Mouse (Mus musculus) cerebellum, adult 8-10 months (tissue): ENCODE measurements at regions not wholly inside any gene's neighbourhood (a gene's known extent, or its start where the extent isn't known, plus 50 kb on each side); places are given as distances from the start of the nearest gene placed in this dataset.
"Not testable (repeated sequence)": the region's sequence is repeated elsewhere in the genome, so short reads cannot be mapped to it uniquely, and the experiment has no call there.

Experiments used
- DNase-seq: peaks from one replicate; pipeline ENCODE4 v3.0.0; 2022

DNA sequence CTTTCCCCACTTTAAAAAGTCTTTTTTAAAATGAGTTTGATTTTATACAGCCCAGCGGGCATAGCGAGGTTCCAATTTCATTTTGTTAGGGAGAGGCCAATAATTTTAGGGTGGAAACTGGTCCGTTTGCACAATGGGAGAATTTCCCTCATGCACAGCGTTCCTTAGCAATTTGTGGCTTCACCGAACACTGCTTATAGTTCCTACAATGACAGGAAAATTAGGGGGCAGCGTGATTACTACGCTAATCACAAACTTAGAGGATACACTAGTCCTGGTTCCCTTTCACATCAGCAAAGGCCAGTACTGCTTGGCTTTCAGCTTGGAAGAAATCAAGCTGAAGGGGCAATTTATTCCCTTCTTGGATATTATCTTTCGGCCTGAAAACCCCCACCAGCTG lies 745.1 kb upstream of the Gm19410 start:
- DNase-seq, result no peak

DNA sequence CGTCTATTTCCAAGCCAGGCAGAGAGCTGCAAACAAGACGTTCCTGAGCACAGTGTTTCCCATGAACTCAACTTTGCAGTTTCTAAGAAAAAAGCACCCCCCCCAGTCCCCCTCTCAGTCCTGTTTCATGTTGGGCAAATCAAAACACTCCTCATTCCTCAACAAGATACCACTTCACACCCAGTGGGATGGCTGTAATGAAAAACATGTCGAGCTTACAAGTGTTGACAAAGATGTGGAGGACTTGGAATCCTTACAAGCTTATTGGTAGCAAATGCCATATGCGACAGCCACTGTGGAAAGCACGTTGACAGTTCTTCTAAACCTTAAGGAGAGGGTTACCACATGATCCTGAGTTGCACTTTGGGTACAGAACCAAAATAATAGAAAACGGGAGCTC lies 742.9 kb upstream of the Gm19410 start:
- DNase-seq, result no peak

DNA sequence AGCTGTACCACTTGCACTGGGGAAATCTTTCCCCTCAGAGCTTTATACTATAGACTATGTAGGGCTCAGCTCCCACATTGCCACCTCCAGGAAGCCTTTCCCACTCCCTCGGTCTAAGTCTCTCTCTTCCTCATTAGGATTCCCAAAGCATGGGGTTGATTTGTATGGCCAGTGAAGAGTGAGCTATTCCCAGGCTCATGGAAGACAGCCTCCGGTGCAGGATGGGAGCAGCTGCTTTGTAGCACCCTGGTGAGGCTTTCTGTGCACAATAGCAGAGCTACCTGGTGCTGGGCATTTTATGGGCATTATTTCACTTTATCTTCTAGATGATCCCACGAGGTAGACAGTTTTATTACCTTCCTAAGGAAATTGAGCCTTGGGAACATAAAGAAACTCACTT lies 717.8 kb upstream of the Gm19410 start:
- no peak for DNase-seq

DNA sequence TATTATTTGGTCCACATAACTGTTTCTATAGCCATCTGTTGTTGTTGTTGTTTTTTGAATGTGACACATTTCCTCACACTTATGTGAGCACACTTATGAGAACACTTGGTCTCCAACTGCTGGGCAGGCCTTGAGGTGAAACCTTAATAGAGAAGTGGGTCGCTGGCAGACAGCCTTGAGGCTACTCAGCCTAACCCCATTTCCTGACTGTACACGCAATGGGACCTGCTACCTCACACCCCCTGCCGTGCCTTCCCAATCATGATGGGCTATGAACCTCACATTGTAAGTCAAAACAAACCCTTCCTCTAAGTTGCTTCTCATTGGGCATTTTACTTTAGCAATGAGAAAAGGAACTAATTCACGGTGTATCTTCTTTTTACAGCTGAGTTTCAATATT lies 712.1 kb upstream of the Gm19410 start:
- no peak for DNase-seq

DNA sequence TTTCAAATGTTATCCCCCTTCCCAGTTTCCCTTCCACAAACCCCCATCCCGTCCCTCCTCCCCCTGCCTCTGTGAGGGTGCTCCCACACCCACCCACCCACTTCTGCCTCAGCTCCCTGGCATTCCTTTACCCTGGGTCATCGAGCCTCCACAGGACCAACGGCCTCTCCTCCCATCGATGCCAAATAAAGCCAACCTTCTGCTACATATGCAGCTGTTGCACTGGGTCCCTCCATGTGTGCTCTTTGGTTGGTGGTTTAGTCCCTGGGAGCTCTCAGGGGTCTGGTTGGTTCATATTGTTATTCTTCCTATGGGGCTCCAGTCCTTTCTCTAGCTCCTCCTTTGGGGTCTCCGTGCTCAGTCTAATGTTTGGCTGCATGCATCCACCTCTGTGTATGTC lies 704.5 kb upstream of the Gm19410 start:
- DNase-seq, result no peak

DNA sequence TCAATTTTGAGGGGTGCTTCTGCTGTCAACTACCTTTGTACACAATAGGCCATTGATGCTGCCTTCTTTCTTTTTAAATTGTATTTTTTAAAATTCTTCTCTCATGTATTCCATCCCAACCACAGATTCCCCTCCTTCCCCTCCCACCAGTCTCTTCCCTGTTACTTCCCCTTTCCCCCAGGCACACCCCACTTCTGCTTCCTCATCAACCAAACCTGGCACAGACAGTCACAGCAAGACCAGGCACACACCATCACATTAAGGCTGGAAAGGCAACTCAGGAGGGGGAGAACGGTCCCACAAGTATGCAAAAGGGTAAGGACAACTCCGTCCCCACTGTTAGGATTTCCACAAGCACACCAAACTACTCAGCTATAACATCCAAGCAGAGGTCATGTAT lies 697.4 kb upstream of the Gm19410 start:
- no peak for DNase-seq

DNA sequence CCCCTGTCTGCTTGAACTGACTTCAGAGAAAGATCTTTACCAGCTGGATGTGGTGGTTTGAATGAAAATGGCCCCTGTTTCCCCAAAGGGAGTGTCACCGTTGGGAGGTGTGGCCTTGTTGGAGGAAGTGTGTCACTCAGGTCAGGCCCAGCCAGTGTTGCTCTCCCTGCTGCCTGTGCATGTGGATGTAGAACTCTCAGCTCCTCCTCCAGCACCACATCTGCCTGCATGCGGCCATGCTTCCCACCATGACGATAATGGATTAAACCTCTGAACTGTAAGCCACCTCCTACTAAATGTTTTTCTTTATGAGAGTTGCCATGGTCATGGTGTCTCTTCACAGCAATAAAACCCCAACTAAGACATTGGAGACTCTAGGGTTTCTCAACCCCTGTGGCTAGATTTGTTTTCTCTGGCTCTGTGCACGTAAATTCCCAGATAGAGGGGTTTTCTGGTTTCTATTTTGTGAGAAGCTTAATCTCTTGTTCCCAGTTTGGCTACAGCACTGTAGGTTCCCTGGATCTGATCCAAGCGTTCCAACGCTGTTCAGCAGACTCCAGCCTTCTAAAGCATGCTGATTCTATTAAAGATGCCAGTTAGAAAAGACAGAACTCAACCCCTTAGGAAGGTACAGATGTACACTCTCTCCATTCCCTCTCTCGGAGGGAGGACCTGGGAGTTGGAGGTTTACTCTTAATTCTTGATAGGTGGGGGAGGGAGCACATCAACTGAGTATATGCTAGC lies 695.2 kb upstream of the Gm19410 start:
- DNase-seq, result no peak

DNA sequence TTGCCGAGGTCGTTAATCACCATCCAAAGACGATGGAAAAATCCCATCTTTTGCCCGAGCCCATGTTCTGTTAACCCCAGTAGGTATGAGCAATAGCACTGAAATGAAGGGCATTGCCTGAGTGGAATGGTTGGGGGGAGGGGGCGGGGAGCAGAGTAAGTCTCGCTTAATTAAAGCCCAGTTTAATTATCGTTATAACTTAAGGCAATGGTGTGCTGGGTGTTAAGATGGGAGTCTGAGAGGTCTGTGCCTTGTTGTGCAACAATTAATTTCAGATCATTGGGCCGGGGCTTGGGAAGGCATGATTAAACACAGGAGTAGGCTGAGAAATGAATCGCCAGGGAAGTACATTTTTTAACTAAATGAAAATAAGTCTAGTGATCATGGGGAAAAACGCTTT lies 689.6 kb upstream of the Gm19410 start:
- no peak for DNase-seq

DNA sequence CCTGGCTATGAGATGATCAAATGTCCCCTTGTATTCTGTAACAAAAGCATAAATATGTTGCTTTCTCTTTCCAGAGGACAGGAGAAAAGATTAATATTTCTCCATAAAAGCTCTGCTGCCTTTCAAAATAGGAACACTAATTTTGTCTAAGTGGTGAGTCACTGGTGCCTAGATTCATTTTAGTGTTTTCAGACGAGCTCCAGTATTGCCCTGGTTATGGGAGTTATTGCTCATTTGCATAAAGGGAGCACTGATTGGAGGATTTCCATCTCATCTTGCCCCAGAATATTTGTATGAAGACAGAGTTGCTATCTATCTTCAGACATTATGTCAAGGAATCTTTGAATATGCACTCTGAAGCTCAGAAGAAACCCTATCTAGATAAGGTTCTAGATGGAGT lies 682.4 kb upstream of the Gm19410 start:
- DNase-seq, result no peak

DNA sequence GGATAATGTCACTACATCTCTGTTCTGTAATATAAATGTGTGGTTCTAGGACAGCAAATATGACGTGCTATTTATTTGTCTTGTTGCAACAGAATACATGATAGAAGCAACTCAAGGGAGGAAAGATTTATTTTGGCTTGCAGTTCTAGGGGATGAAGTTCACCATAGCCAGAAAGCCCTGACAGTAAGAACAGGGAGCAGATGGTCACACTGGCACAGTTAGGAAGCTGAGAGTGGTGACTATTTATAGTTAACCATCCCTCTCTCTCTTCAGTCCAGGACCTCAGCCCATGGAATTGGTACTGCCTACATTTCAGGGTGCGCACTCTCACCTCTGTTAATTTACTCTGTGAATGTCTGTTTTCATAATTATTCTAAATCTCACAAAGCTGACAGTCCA lies 678.5 kb upstream of the Gm19410 start:
- no peak for DNase-seq

DNA sequence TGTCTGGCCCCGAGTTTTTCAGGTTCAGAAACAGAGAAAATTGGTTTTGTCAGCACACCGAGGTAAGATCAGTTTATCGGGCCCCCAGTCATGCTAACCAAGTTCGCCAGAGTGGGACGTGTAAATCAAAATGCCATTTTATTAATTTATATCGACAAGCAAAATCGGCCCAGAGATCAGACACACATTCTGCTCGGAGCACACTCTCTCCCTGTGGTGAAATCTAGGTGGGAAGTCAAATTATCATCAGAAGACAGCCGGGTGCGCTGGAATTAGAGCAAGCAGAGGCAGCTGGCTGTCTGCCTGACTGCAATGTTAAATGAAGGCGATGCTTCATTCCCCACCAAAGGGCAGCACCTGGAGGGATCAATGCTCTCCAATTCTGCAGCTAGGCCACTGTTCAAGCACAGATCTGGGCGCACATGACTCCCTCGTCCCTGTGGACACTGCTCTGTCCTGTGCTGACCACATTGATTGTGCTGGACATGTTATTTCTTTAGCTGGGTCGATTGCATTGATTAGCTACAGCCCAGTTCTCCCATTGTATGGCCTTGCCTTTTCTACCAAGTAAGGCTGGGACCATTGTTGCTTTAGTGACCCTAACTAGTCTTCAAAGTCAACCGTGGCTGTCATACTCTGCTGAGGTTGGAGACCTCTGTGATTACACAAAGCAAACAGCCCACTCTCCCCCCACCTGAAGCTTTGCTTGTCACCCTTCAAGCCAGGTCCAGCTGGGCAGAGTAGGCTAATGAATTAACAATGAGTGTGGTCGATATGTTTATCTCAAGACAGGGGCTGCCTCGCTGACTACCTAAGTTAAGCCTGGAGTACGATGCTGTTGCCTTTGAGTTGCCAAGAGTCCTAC lies 677.0 kb upstream of the Gm19410 start:
- DNase-seq, result no peak

DNA sequence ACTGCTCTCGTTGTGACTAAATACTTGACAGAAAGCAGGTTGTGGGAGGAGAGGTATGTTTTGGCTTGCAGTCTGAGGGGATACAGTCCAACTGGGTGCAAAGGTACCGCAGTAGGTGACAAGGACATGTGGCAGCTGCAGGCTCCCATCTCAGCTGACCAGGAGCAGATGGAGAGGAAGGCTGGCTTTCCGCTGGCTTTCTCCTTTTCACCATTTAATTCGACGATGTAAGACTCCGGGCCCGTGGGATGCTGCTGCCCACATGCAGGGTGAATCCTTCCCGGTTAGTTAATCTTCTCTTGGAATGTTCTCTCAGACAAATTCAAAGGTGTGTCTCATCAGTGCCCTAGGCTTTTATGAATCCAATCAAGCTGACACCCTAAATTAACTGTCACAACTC lies 676.1 kb upstream of the Gm19410 start:
- DNase-seq, result no peak

DNA sequence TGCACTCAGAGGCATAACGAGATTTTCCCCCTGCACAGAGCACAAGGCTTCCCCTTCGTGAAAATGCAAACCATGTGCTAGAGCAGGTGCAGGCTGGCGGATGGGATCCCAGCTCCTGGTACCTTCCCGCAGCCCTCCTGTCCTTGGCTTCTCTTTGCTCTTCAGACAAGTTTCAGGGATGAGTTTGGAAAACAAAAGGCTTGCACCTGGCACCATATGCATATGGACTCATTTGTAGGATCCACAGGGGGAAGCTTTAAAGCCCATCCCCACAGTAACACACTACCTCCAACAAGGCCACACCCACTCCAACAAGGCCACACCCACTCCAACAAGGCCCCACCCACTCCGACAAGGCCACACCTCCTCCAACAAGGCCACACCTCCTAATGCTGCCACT lies 663.9 kb upstream of the Gm19410 start:
- DNase-seq, result no peak

DNA sequence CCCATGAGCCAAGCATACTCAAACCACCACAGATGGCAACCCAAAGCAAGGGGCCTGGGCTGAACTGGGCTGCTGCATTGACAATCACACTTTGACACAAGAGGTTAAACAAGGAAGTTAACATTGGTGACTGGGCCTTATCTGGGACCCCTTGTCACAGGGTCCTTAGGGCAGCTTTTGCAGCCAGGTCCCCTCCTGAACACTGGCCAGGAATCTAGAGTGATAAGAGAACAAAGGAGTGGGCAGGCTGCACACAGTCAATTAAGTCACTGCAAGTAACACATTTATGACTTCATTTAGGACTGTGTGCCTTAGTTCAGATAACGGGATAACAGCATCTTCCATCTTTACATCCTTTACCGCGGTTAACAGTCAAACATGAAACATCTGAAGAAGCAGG lies 663.5 kb upstream of the Gm19410 start:
- DNase-seq, result not testable (repeated sequence)

DNA sequence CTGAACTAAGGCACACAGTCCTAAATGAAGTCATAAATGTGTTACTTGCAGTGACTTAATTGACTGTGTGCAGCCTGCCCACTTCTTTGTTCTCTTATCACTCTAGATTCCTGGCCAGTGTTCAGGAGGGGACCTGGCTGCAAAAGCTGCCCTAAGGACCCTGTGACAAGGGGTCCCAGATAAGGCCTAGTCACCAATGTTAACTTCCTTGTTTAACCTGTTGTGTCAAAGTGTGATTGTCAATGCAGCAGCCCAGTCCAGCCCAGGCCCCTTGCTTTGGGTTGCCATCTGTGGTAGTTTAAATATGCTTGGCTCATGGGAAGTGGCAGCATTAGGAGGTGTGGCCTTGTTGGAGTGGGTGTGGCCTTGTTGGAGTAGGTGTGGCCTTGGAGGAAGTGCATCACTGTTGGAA lies 661.1 kb upstream of the Gm19410 start:
- DNase-seq, result not testable (repeated sequence)

DNA sequence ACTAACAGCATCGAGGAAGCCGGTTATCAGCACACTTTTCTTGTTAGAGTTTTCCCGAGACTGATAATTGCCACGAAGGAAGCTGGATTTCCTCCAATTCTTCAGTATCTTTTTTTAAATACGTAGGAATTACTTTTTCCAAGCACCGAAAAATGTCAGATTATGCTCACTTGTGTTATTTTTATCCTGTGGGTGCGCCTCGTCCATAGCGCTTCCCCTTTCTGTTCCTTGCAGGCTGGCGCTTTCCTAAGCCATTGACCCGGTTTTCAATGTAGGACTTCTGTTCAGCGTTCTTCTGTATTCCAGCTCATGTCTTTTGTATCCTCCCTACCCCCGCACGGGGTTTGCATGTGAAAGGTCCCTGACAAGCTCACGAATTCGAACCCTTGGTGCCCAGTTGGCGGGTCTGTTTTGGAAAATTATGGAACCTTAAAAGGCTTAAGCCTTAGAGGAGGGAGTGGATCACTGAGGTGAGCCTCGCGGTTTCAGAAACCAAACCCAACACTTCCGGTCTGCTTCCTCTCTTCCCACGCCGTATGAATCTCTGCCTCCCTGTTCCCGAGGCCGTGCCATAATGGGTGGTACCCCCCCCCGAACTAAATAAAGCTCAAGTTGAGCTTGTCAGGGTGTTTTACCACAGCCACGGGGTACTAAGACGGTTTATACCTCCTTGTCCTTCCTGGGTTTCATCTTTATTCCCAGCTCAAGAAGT lies 655.9 kb upstream of the Gm19410 start:
- DNase-seq, result no peak

DNA sequence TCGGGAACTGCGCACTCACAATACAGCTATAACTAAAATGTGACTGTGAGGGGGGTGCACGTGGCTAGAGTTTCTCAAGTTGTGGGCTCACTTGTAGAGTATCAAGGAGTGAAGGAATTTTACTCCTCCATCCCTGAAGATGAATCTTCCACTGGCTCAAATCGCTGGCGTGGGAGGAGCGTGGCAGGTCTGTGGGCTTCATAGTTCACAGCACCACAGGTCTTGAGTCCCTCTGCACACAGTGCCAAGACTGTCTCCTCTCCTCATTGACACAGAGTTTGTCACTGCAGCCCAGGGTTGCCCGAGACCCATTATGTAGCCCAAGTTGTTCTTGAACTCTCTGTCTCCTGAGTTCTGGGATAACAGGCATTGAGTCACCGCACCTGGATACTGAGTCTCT lies 655.3 kb upstream of the Gm19410 start:
- no peak for DNase-seq

DNA sequence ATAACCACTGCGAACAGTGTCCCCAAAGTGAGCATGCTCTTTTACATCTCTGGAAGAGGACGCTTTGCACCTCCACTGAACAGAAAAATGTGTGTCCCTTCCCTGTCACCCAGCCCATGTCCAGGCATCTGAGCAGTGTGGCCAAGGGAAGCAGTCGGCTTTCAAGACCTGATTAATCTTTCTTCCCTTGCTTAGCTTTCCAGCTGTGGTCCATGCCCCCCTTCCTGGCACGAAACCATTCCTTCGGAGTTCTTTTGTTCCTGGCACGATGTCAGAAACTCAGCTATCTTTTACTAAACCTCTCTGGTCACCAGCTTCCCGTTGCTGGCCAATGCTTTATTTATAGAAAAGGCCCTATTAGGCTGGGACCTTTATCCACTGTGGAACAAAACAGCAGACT lies 654.5 kb upstream of the Gm19410 start:
- DNase-seq, result no peak

DNA sequence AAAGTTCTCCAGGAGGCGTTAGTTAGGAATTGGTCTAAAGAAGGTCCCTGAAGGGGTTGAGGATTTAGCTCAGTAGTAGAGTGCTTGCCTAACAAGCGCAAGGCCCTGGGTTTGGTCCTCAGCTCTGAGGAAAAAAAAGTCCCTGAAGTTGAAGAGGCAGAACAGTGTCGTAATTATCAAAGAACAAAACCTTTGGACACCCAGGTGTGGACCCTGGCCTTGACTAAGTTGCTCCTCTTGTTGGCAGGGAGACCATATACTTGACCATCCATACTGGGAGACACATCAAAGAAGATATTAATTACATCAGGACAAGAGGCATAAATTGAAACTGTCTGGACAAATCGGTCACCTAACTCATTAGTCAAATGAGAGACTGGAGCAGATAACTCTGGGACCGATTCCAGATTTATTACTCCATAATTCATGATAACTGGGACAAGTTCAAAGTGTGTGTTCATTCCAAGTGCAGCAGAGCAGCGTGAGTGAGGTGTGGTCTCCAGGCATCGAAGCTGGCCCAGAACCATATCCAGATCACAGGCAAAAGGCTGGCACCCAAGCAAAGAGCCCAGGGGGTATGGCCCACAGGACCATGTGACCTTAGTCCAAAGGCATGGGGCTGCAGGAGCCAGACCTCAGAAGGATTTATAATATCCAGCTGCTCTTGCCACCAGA lies 652.9 kb upstream of the Gm19410 start:
- DNase-seq, result no peak

DNA sequence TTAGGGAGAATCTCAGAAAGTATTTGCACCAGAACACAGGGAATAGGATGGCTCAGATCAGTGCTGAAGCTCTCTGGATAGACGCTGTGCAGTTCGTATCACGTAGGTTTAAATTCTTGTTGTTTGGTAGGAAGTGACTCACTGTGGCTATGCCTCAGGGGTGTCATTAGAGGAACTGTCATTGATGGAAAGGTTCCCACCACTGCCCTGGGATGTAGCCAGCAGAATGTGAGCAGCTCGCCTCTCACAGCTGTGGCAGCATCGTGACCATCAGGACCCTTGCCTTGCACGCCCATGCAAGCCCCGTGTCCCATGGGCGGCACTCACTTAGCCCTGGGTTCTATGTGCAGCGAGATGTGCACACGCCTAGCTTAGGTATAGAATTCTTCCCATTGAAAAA lies 651.6 kb upstream of the Gm19410 start:
- no peak for DNase-seq

DNA sequence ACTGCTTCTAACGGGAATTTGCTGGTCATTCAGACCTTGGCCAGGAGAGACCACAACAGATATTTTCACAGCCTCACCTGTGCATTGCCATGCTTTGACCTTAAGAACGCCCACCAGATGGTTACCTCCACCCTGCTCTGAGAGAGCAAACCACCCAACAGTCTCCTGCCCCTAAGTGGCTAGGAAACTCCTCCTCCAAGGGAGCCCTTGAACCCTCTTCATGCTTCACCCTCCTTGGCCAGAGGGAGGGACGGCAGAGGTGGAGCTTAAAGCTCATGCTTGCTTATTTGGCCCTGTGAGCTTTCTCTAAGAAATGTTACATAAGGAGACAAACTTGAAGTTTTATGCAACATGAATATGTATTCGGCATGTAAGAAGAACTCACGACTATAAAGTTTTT lies 645.0 kb upstream of the Gm19410 start:
- DNase-seq, result no peak

DNA sequence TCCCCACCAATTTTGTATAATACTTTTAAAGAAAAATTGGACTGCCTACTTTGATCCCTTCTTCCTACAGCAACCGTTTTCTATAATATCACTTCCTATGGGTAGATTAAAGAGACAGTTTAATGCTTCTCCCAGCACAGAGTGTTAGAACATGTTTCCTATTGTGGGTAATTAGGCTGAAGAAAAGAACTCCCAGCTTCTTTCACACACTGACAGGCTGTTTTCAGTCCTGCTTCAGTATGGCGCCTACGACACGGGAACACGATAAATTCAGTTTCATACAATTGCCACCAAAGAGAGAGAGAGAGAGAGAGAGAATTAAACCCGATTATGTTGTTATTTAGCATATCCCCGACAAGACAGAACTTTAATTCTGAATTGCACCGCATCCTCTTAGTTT lies 644.5 kb upstream of the Gm19410 start:
- no peak for DNase-seq

DNA sequence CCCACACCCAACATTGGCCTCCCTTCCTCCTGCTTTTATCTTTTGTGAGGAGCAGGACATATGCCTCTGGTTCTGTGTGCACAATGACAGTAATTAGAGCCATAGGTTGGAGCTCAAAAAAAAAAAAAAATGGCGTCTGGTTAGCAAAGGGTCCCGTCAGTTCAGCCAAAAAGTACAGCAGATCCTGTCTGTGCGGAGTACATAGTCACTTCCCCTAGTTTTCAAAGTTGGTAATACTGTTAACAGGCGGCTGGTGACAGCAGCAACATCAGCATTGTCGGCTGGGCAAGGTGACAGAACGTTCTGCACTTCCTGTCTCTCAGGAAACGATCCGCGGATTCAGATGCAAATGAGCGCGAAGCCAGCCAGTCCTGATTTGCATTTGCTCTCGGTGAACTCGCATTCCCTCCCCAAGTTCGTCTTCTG lies 642.4 kb upstream of the Gm19410 start:
- no peak for DNase-seq
